In the genomic region with DNA sequence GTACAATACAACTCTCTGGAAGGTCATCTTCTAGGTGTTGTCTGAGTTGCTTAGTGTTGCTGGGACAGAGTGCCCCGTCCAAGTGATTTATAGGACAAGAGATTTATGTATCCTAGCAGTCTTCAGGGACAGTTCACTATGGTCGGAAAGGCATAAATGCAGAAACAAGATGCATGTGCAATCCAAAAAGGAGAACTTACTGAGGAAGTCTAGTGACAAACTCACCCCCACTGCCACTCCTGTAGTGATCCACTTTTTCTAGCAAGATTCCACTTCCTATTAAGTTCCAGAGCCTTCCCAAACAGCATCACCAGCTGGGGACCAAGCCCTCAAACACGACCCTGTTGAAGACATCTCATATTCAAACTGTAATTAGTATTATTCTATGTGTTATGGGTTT, we compare ENCODE assay signal across 21 mouse cellular contexts.
"Had no signal": no experiment of that assay in that cellular context is flagged by ENCODE, and none has a peak within 500 bp of the region (broad histone marks: within the 10 kb centered on the region; RNA-seq: fewer than 3 reads in every experiment).

No protein-coding gene starts in this region.

- H3K27ac ChIP-seq: liver, embryonic 13.5 days; liver, embryonic 15.5 days; lung, embryonic 15.5 days; midbrain, embryonic 10.5 days; midbrain, embryonic 12.5 days; neural tube, embryonic 13.5 days; neural tube, embryonic 15.5 days had no signal

- H3K9ac ChIP-seq: liver, embryonic 13.5 days; liver, embryonic 15.5 days; liver, postnatal 0 days; lung, embryonic 15.5 days; midbrain, embryonic 12.5 days; neural tube, embryonic 13.5 days; neural tube, embryonic 15.5 days had no signal

- H3K36me3 ChIP-seq: liver, embryonic 13.5 days; liver, embryonic 15.5 days; lung, embryonic 15.5 days; midbrain, embryonic 10.5 days; midbrain, embryonic 12.5 days; neural tube, embryonic 13.5 days; neural tube, embryonic 15.5 days had no signal

- H3K4me1 ChIP-seq: liver, embryonic 13.5 days; liver, embryonic 15.5 days; lung, embryonic 15.5 days; midbrain, embryonic 10.5 days; midbrain, embryonic 12.5 days; neural tube, embryonic 13.5 days; neural tube, embryonic 15.5 days had no signal

- DNase-seq: liver, embryonic 13.5 days; liver, postnatal 0 days; lung, adult 2 months; midbrain, embryonic 14.5 days; retina, postnatal 1 day; right cerebral cortex, adult 18-20 months; right cerebral cortex, postnatal 25 days; right cerebral cortex, postnatal 4 days; spleen, adult 18-20 months; thymus, adult 2 months; thymus, postnatal 25 days; thymus, postnatal 4 days had no signal

- ATAC-seq: liver, postnatal 0 days; lung, postnatal 0 days; midbrain, embryonic 16.5 days had no signal

- H3K27me3 ChIP-seq: liver, embryonic 13.5 days; liver, embryonic 15.5 days; lung, embryonic 15.5 days; midbrain, embryonic 12.5 days; neural tube, embryonic 13.5 days; neural tube, embryonic 15.5 days had no signal

- H3K4me2 ChIP-seq: liver, embryonic 13.5 days; liver, embryonic 15.5 days; lung, embryonic 15.5 days; midbrain, embryonic 12.5 days; neural tube, embryonic 13.5 days; neural tube, embryonic 15.5 days had no signal

- H3K9me3 ChIP-seq: liver, embryonic 13.5 days; liver, embryonic 15.5 days; lung, embryonic 15.5 days; midbrain, embryonic 10.5 days; midbrain, embryonic 12.5 days; neural tube, embryonic 13.5 days; neural tube, embryonic 15.5 days had no signal

- H3K4me3 ChIP-seq: liver, embryonic 13.5 days; liver, embryonic 15.5 days; lung, embryonic 15.5 days; midbrain, embryonic 10.5 days; midbrain, embryonic 12.5 days; myocyte; neural tube, embryonic 13.5 days; neural tube, embryonic 15.5 days had no signal
